Mouse (Mus musculus) naive thymus-derived CD4-positive, alpha-beta T cell, adult 2 months (primary cell): ENCODE measurements around the gene Anapc5.

Source experiments
- DNase-seq: peaks from one replicate; pipeline ENCODE4 v3.0.0-alpha.2; 2011; ENCODE audit warnings: low read depth

The Anapc5 gene

GRCm38 (mm10) chr5:122767283-122767682 is 53.9 kb downstream of the Anapc5 start:
- no peak for DNase-seq

GRCm38 (mm10) chr5:122764032-122764464 is 57.1 kb downstream of the Anapc5 start:
- DNase-seq = no peak

- no peak for DNase-seq
These were observed 57.7 kb downstream of the Anapc5 start for GRCm38 (mm10) chr5:122763271-122764031.

GRCm38 (mm10) chr5:122756680-122757079 is 64.5 kb downstream of the Anapc5 start:
- DNase-seq = no peak

GRCm38 (mm10) chr5:122756144-122756543 is 65.0 kb downstream of the Anapc5 start:
- no peak for DNase-seq

- DNase-seq = no peak
These were observed 65.5 kb downstream of the Anapc5 start for GRCm38 (mm10) chr5:122755620-122756019.

GRCm38 (mm10) chr5:122754477-122754876 is 66.7 kb downstream of the Anapc5 start:
- DNase-seq = no peak

GRCm38 (mm10) chr5:122747950-122748349 is 73.2 kb downstream of the Anapc5 start:
- no peak for DNase-seq

- DNase-seq = no peak
These were observed 77.2 kb downstream of the Anapc5 start for GRCm38 (mm10) chr5:122743880-122744422.
